Mouse (Mus musculus): ENCODE measurements around the gene Gipc3. TPM values are rescaled to one million over a fixed set of nuclear protein-coding genes. Genes with fewer than 3 reads are reported as not detected.

The Gipc3 gene
- total and polyA plus RNA-seq, 3 experiments, result 0.08 to 0.09 TPM; not detected in 1

DNA sequence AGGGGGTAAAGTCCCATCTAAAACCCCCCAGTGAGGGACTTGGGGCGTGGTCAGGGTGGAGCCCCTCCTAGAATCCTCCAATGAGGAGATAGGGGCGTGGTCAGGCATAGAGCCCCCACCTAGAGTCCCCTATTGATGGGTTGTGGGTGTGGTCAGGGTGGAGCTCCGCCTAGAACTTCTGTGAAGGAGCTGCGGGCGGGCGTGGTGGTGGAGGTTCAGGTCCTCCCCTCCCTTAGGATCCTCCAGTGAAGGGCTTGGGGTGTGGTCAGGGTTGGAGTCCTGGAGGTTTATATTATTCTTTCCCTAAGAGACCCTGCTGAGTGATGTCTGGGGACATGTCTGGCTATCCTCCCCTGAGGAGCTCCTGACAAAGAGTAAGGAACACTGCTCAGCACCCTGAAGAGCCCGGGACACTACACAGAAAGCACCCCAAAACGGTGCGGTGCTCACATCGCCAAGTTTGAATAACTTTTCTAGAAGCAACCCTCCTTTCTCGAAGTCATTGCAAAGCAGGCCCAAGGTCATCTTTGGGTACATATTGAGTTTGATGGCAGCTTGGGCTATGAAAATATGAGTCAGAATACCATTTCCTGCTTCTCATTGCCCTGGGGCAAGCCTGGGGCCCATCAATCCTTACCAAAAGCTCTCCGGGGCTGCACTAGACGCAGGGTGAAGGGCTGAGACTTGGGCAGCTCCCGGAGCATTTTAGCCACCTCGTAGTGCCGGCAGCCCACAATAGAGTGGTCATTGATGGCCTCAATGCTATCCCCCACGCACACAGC lies 2.3 kb downstream of the Gipc3 start:
- no peak overlapping the region for H3K4me2 ChIP-seq (ENCODE audit: insufficient read depth, low read depth, poor library complexity, severe bottlenecking)
- H3K4me1 ChIP-seq (ENCODE audit: control insufficient read depth in 1 of 2, insufficient read depth in 2 of 2), result peaks cover 0 to 25% of the 10 kb centered on the region in 2 experiments; a peak in 2 of 4 replicates
- H3K79me2 ChIP-seq (replicated peaks; ENCODE audit: control insufficient read depth, extremely low read depth, insufficient read depth, poor library complexity, severe bottlenecking), result no peaks in the 10 kb centered on the region
- dilution Hi-C loops (cut with MboI; ENCODE audit: extremely low pct_ligation_motif_present, extremely low pct_unique_long_range_greater_than_20kb, low sequenced_read_pairs), result no loop called here
- no peak overlapping the region for H3K9ac ChIP-seq (ENCODE audit: insufficient read depth, low read depth)
- TF ChIP-seq BHLHE40 (IDR thresholded peaks at IDR 0.05; ENCODE audit: low read depth, low read length), result no peak
- TF ChIP-seq SMC3 (IDR thresholded peaks at IDR 0.05; ENCODE audit: low read depth, low read length), result no peak
- no peak for TF ChIP-seq TBP (conservative IDR thresholded peaks at IDR 0.05; ENCODE audit: low read depth, low read length)
- no peak for TF ChIP-seq MYC (IDR thresholded peaks at IDR 0.05; ENCODE audit: low read depth, low read length)
- TF ChIP-seq SIN3A (IDR thresholded peaks at IDR 0.05; ENCODE audit: low read length), result no peak
- TF ChIP-seq CTCF (conservative IDR thresholded peaks at IDR 0.05 in 1 of 2, IDR thresholded peaks at IDR 0.05 in 1 of 2; ENCODE audit: low read depth in 2 of 2, low read length in 2 of 2), result no peak
- no peak for TF ChIP-seq MAFK (IDR thresholded peaks at IDR 0.05; ENCODE audit: insufficient replicate concordance, low read length)
- TF ChIP-seq NRF1 (IDR thresholded peaks at IDR 0.05; ENCODE audit: low read depth, low read length), result no peak
- no peak for TF ChIP-seq JUN (IDR thresholded peaks at IDR 0.05; ENCODE audit: insufficient read depth, low read depth, low read length)
- TF ChIP-seq MXI1 (IDR thresholded peaks at IDR 0.05; ENCODE audit: low read depth, low read length), result no peak
- TF ChIP-seq KAT2A (IDR thresholded peaks at IDR 0.05; ENCODE audit: insufficient replicate concordance, low read length), result no peak
- no peak for TF ChIP-seq GABPA (IDR thresholded peaks at IDR 0.05; ENCODE audit: insufficient replicate concordance, low read depth, low read length)
- no peak for TF ChIP-seq ZNF384 (IDR thresholded peaks at IDR 0.05; ENCODE audit: low read depth, low read length)
- no peak for TF ChIP-seq JUND (conservative IDR thresholded peaks at IDR 0.05; ENCODE audit: low read depth, low read length)
- in situ Hi-C loops (cut with MboI; ENCODE audit: low pct_ligation_motif_present, low pct_unique_long_range_greater_than_20kb, low sequenced_read_pairs), result loop anchor here (5.0 kb wide), 1 partner anchor 48 kb away; the partner anchor contains the start of genes Pip5k1c and Tjp3
- DNase-seq (ENCODE audit: extremely low read depth), result no peak
- H3K9me3 ChIP-seq (replicated peaks; ENCODE audit: low read length), result no peaks in the 10 kb centered on the region
- peaks cover 27% of the 10 kb centered on the region for H3K27me3 ChIP-seq (replicated peaks)
- H3K27ac ChIP-seq (ENCODE audit: insufficient read depth, low read depth), result no peak overlapping the region
- H3K4me3 ChIP-seq (replicated peaks in 1 of 3; ENCODE audit: low read depth in 2 of 3, low read length in 2 of 3, poor library complexity in 1 of 3), result no peak overlapping the region
- peaks cover 0 to 6% of the 10 kb centered on the region in 2 experiments for H3K36me3 ChIP-seq (replicated peaks in 1 of 2; ENCODE audit: control insufficient read depth in 1 of 2, insufficient read depth in 1 of 2, low read length in 1 of 2)

DNA sequence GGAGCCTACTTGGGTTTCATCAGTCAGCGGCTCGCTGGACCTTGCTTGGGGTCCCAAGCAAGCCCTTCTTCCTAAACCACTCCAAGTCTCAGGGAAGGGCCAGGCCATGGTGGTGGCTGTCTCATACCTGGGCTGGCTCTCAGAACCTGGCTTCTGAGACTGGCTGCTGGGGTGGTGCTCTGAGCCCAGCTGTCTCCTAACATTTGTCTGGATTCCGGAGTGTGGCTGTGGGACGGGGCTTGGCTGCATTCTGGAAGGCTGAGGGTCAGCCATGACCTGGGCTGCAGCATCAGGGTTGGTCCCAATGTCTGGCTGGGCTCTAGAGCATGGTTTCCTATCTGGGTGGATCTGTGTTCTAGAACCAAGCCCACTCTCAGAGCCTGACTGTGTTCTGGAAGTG lies 6.5 kb downstream of the Gipc3 start:
- Histone ChIP-seq H3K4me1 (ENCODE audit: control insufficient read depth in 1 of 2, insufficient read depth in 2 of 2) (peaks cover 4 to 5% of the 10 kb centered on the region in 2 experiments; a peak in 3 of 4 replicates), H3K9me3 (replicated peaks; ENCODE audit: low read length) (no peaks in the 10 kb centered on the region), H3K79me2 (replicated peaks; ENCODE audit: control insufficient read depth, extremely low read depth, insufficient read depth, poor library complexity, severe bottlenecking) (no peaks in the 10 kb centered on the region), H3K27ac (ENCODE audit: insufficient read depth, low read depth) (no peak overlapping the region), H3K27me3 (replicated peaks) (peaks cover 6% of the 10 kb centered on the region), H3K9ac (ENCODE audit: insufficient read depth, low read depth) (no peak overlapping the region), H3K4me2 (ENCODE audit: insufficient read depth, low read depth, poor library complexity, severe bottlenecking) (no peak overlapping the region), H3K36me3 (replicated peaks in 1 of 2; ENCODE audit: control insufficient read depth in 1 of 2, insufficient read depth in 1 of 2, low read length in 1 of 2) (peaks cover 0 to 7% of the 10 kb centered on the region in 2 experiments), H3K4me3 (replicated peaks in 1 of 3; ENCODE audit: low read depth in 2 of 3, low read length in 2 of 3, poor library complexity in 1 of 3) (no peak overlapping the region)
- TF ChIP-seq MAFK (IDR thresholded peaks at IDR 0.05; ENCODE audit: insufficient replicate concordance, low read length) (no peak), RCOR1 (conservative IDR thresholded peaks at IDR 0.05; ENCODE audit: low read depth, low read length) (no peak), PAX5 (IDR thresholded peaks at IDR 0.05; ENCODE audit: low read length) (no peak), POLR2AphosphoS2 (IDR thresholded peaks at IDR 0.05; ENCODE audit: low read depth, low read length) (no peak), ZMIZ1 (IDR thresholded peaks at IDR 0.05; ENCODE audit: low read depth, low read length) (no peak), IRF4 (IDR thresholded peaks at IDR 0.05; ENCODE audit: low read depth, low read length) (no peak), JUND (conservative IDR thresholded peaks at IDR 0.05; ENCODE audit: low read depth, low read length) (no peak), POLR2A (IDR thresholded peaks at IDR 0.05; ENCODE audit: low read depth, low read length) (no peak), CTCF (conservative IDR thresholded peaks at IDR 0.05 in 1 of 2, IDR thresholded peaks at IDR 0.05 in 1 of 2; ENCODE audit: low read depth in 2 of 2, low read length in 2 of 2) (no peak), EP300 (IDR thresholded peaks at IDR 0.05; ENCODE audit: low read length) (no peak), MAX (IDR thresholded peaks at IDR 0.05; ENCODE audit: low read length) (no peak), MAZ (IDR thresholded peaks at IDR 0.05; ENCODE audit: low read depth, low read length) (no peak), MYC (IDR thresholded peaks at IDR 0.05; ENCODE audit: low read depth, low read length) (no peak), USF1 (IDR thresholded peaks at IDR 0.05; ENCODE audit: low read depth, low read length) (no peak), MEF2A (IDR thresholded peaks at IDR 0.05; ENCODE audit: borderline replicate concordance, low read depth, low read length) (no peak), UBTF (IDR thresholded peaks at IDR 0.05; ENCODE audit: low read depth, low read length) (no peak), NELFE (IDR thresholded peaks at IDR 0.05; ENCODE audit: low read depth, low read length) (no peak), CHD1 (IDR thresholded peaks at IDR 0.05; ENCODE audit: low read depth, low read length) (no peak), NRF1 (IDR thresholded peaks at IDR 0.05; ENCODE audit: low read depth, low read length) (no peak), BHLHE40 (IDR thresholded peaks at IDR 0.05; ENCODE audit: low read depth, low read length) (no peak)
- DNase-seq (ENCODE audit: extremely low read depth), result no peak
- dilution Hi-C loops (cut with MboI; ENCODE audit: extremely low pct_ligation_motif_present, extremely low pct_unique_long_range_greater_than_20kb, low sequenced_read_pairs), result no loop called here
- in situ Hi-C loops (cut with MboI; ENCODE audit: low pct_ligation_motif_present, low pct_unique_long_range_greater_than_20kb, low sequenced_read_pairs), result no loop called here
